Mouse (Mus musculus): ENCODE results near the gene Ssbp2. TPM values are rescaled to one million over a fixed set of nuclear protein-coding genes. Genes with fewer than 3 reads are reported as not detected.

Gene Ssbp2
- polyA plus RNA-seq (2014; fragmentation: Nextera tagmentation; extraction: Ambion mirVana) = 204 and 220 TPM in 2 replicates

GRCm38 (mm10) chr13:91459896-91460620, at the start of gene Ssbp2:
Gene Ssbp2 (plus strand): TSS chr13:91460283.
- Histone ChIP-seq H3K9ac (peak within 1 kb of the TSS; percentile 83), H3K27me3 (ENCODE audit: control insufficient read depth, insufficient read depth, low read length) (no peaks in the 10 kb centered on the region), H3K36me3 (replicated peaks; ENCODE audit: control insufficient read depth, insufficient read depth) (no peaks in the 10 kb centered on the region), H3K9me3 (ENCODE audit: control insufficient read depth, low read length) (no peaks in the 10 kb centered on the region), H3K4me2 (replicated peaks) (peak within 1 kb of the TSS; percentile 83), H3K4me1 (replicated peaks; ENCODE audit: control insufficient read depth, insufficient read depth, low read length) (peaks cover 43% of the 10 kb centered on the region), H3K4me3 (replicated peaks; ENCODE audit: low read length) (peak within 1 kb of the TSS; percentile 94), H3K27ac (peak within 1 kb of the TSS; percentile 98)
- ATAC-seq (ENCODE audit: low FRiP score) = peak; percentile 51; the same call in 1 of the 2 replicates
- 7% methylated on average over 28 of the region's 29 CpGs for WGBS
- no peak for DNase-seq (ENCODE audit: low spot score)

GRCm38 (mm10) chr13:91413752-91414503, 46.2 kb upstream of the Ssbp2 start:
- ATAC-seq (ENCODE audit: low FRiP score) (no peak), DNase-seq (ENCODE audit: low spot score) (no peak)
- Histone ChIP-seq H3K27me3 (ENCODE audit: control insufficient read depth, insufficient read depth, low read length) (no peaks in the 10 kb centered on the region), H3K36me3 (replicated peaks; ENCODE audit: control insufficient read depth, insufficient read depth) (no peaks in the 10 kb centered on the region), H3K9me3 (ENCODE audit: control insufficient read depth, low read length) (no peaks in the 10 kb centered on the region), H3K27ac (no peak overlapping the region), H3K9ac (no peak overlapping the region), H3K4me2 (replicated peaks) (no peak overlapping the region), H3K4me1 (replicated peaks; ENCODE audit: control insufficient read depth, insufficient read depth, low read length) (no peaks in the 10 kb centered on the region), H3K4me3 (replicated peaks; ENCODE audit: low read length) (no peak overlapping the region)
- 86% methylated on average over 5 of the region's 5 CpGs for WGBS

- no peak overlapping the region for H3K27ac ChIP-seq
Measured at GRCm38 (mm10) chr13:91415896-91416295, 44.2 kb upstream of the Ssbp2 start.

GRCm38 (mm10) chr13:91416698-91417097, 43.4 kb upstream of the Ssbp2 start:
- DNase-seq (ENCODE audit: low spot score) = no peak
- H3K9me3 ChIP-seq (ENCODE audit: control insufficient read depth, low read length) = no peaks in the 10 kb centered on the region
- H3K27ac ChIP-seq = no peak overlapping the region
- no peak overlapping the region for H3K4me3 ChIP-seq (replicated peaks; ENCODE audit: low read length)
- H3K4me1 ChIP-seq (replicated peaks; ENCODE audit: control insufficient read depth, insufficient read depth, low read length) = peaks cover 10% of the 10 kb centered on the region; the same call in 1 of the 2 replicates
- no peak for ATAC-seq (ENCODE audit: low FRiP score)
- H3K27me3 ChIP-seq (ENCODE audit: control insufficient read depth, insufficient read depth, low read length) = no peaks in the 10 kb centered on the region
- H3K36me3 ChIP-seq (replicated peaks; ENCODE audit: control insufficient read depth, insufficient read depth) = no peaks in the 10 kb centered on the region
- 88% methylated on average over 2 of the region's 2 CpGs for WGBS
- no peak overlapping the region for H3K9ac ChIP-seq
- no peak overlapping the region for H3K4me2 ChIP-seq (replicated peaks)

More at GRCm38 (mm10) chr13:91415896-91416295, 44.2 kb upstream of the Ssbp2 start:
- WGBS = 82% methylated on average over 4 of the region's 4 CpGs
- DNase-seq (ENCODE audit: low spot score) (no peak), ATAC-seq (ENCODE audit: low FRiP score) (no peak)
- Histone ChIP-seq H3K4me3 (replicated peaks; ENCODE audit: low read length) (no peak overlapping the region), H3K4me2 (replicated peaks) (no peak overlapping the region), H3K9me3 (ENCODE audit: control insufficient read depth, low read length) (no peaks in the 10 kb centered on the region), H3K36me3 (replicated peaks; ENCODE audit: control insufficient read depth, insufficient read depth) (no peaks in the 10 kb centered on the region), H3K9ac (no peak overlapping the region), H3K4me1 (replicated peaks; ENCODE audit: control insufficient read depth, insufficient read depth, low read length) (0 out of 2 replicates have a peak, but pooled peaks cover 2% of the 10 kb centered on the region), H3K27me3 (ENCODE audit: control insufficient read depth, insufficient read depth, low read length) (no peaks in the 10 kb centered on the region)

GRCm38 (mm10) chr13:91421387-91421949, 38.6 kb upstream of the Ssbp2 start:
- no peak overlapping the region for H3K4me3 ChIP-seq (replicated peaks; ENCODE audit: low read length)
- 30% methylated on average over 9 of the region's 9 CpGs for WGBS
- H3K9ac ChIP-seq = no peak overlapping the region
- H3K36me3 ChIP-seq (replicated peaks; ENCODE audit: control insufficient read depth, insufficient read depth) = no peaks in the 10 kb centered on the region
- peak overlapping the region; percentile 16; the same call in 1 of the 2 replicates for H3K27ac ChIP-seq
- ATAC-seq (ENCODE audit: low FRiP score) (peak; percentile 62), DNase-seq (ENCODE audit: low spot score) (peak; percentile 85)
- peak overlapping the region; percentile 33 for H3K4me2 ChIP-seq (replicated peaks)
- H3K4me1 ChIP-seq (replicated peaks; ENCODE audit: control insufficient read depth, insufficient read depth, low read length) = peaks cover 22% of the 10 kb centered on the region; the same call in 1 of the 2 replicates
- no peaks in the 10 kb centered on the region for H3K9me3 ChIP-seq (ENCODE audit: control insufficient read depth, low read length)
- no peaks in the 10 kb centered on the region for H3K27me3 ChIP-seq (ENCODE audit: control insufficient read depth, insufficient read depth, low read length)

- Histone ChIP-seq H3K4me2 (replicated peaks) (no peak overlapping the region), H3K9ac (no peak overlapping the region), H3K27ac (0 out of 2 replicates have a peak overlapping the region, but pooled peaks have one; percentile 32), H3K9me3 (ENCODE audit: control insufficient read depth, low read length) (no peaks in the 10 kb centered on the region), H3K36me3 (replicated peaks; ENCODE audit: control insufficient read depth, insufficient read depth) (no peaks in the 10 kb centered on the region), H3K27me3 (ENCODE audit: control insufficient read depth, insufficient read depth, low read length) (no peaks in the 10 kb centered on the region), H3K4me3 (replicated peaks; ENCODE audit: low read length) (no peak overlapping the region), H3K4me1 (replicated peaks; ENCODE audit: control insufficient read depth, insufficient read depth, low read length) (peaks cover 15% of the 10 kb centered on the region)
- ATAC-seq (ENCODE audit: low FRiP score) = no peak
- DNase-seq (ENCODE audit: low spot score) = no peak
- WGBS = 67% methylated on average over 5 of the region's 5 CpGs
Measured at GRCm38 (mm10) chr13:91430867-91431266, 29.2 kb upstream of the Ssbp2 start.

- no peaks in the 10 kb centered on the region for H3K9me3 ChIP-seq (ENCODE audit: control insufficient read depth, low read length)
- peaks cover 11% of the 10 kb centered on the region for H3K4me1 ChIP-seq (replicated peaks; ENCODE audit: control insufficient read depth, insufficient read depth, low read length)
- H3K36me3 ChIP-seq (replicated peaks; ENCODE audit: control insufficient read depth, insufficient read depth) = no peaks in the 10 kb centered on the region
- 0 out of 2 replicates have a peak, but pooled peaks have one; percentile 46 for ATAC-seq (ENCODE audit: low FRiP score)
- H3K4me2 ChIP-seq (replicated peaks) = peak overlapping the region; percentile 15; the same call in 1 of the 2 replicates
- H3K27me3 ChIP-seq (ENCODE audit: control insufficient read depth, insufficient read depth, low read length) = no peaks in the 10 kb centered on the region
- H3K4me3 ChIP-seq (replicated peaks; ENCODE audit: low read length) = no peak overlapping the region
- H3K9ac ChIP-seq = no peak overlapping the region
- H3K27ac ChIP-seq = peak overlapping the region; percentile 32
- DNase-seq (ENCODE audit: low spot score) = peak; percentile 46
- 47% methylated on average over 12 of the region's 12 CpGs for WGBS
Measured at GRCm38 (mm10) chr13:91431392-91432355, 28.4 kb upstream of the Ssbp2 start.

- no peak for DNase-seq (ENCODE audit: low spot score)
- Histone ChIP-seq H3K36me3 (replicated peaks; ENCODE audit: control insufficient read depth, insufficient read depth) (no peaks in the 10 kb centered on the region), H3K4me2 (replicated peaks) (no peak overlapping the region), H3K4me1 (replicated peaks; ENCODE audit: control insufficient read depth, insufficient read depth, low read length) (peaks cover 11% of the 10 kb centered on the region), H3K9me3 (ENCODE audit: control insufficient read depth, low read length) (no peaks in the 10 kb centered on the region), H3K9ac (no peak overlapping the region), H3K27me3 (ENCODE audit: control insufficient read depth, insufficient read depth, low read length) (no peaks in the 10 kb centered on the region), H3K27ac (no peak overlapping the region), H3K4me3 (replicated peaks; ENCODE audit: low read length) (no peak overlapping the region)
- 77% methylated on average over 11 of the region's 11 CpGs for WGBS
- no peak for ATAC-seq (ENCODE audit: low FRiP score)
Measured at GRCm38 (mm10) chr13:91433021-91433420, 27.1 kb upstream of the Ssbp2 start.

Data from hindbrain, embryonic 14.5 days (tissue).